Mouse (Mus musculus): ENCODE data around the gene Zcchc24. TPM values are rescaled to one million over a fixed set of nuclear protein-coding genes. Genes with fewer than 3 reads are reported as not detected.

The Zcchc24 gene
- polyA plus RNA-seq, 1 experiment from 2014 or later: 19.3 TPM

DNA sequence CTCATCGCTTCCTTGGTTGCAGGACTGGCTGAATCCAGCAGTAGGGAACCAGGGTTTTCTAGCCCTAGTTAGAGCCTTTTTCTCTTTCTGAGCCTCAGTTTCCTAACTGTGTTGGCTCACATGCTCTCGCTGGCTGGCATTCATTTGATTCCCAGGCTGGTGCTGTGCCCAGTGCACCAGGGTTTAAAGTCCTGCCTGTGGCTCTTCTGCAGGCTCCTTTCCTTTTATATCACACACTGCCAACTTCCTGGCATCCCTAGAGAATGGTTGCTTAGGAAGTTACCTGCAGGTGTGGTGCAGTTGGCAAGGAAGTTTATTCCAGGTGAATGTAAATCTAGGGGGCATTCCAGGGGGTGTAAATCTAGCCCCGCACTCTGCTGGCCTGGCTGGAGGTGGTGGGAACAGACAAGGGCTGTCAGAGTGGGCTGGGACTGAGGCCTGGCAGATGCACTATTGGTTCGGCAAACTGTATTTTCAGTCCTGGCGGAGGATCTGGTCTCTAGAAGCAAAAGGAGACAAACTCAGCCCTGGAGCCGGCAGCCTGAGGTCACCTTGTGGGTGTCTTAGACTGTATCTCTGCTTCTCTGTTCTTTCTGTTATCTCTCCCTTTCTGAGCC lies 75.5 kb downstream of the Zcchc24 start:
- Histone ChIP-seq H3K4me3 (ENCODE audit: low read depth, low read length) (peak overlapping the region; percentile 77; the same call in 1 of the 2 replicates), H3K27me3 (replicated peaks; ENCODE audit: insufficient read depth, low read length) (no peaks in the 10 kb centered on the region), H3K36me3 (ENCODE audit: insufficient read depth, low read length) (0 out of 2 replicates have a peak, but pooled peaks cover 5% of the 10 kb centered on the region), H3K4me1 (ENCODE audit: insufficient read depth, low read depth, low read length) (peaks cover 4% of the 10 kb centered on the region; the same call in 1 of the 2 replicates), H3K27ac (ENCODE audit: low read length) (peak overlapping the region; percentile 33; the same call in 1 of the 2 replicates), H3K9ac (replicated peaks; ENCODE audit: low read depth) (no peak overlapping the region), H3K9me3 (ENCODE audit: low read length) (no peaks in the 10 kb centered on the region), H3K4me2 (replicated peaks; ENCODE audit: low read depth, low read length) (peak overlapping the region; percentile 90)
- peak; percentile 20 for ATAC-seq
- no peak for DNase-seq (ENCODE audit: low spot score)
- TF ChIP-seq CTCF (IDR thresholded peaks at IDR 0.05) (no peak), EP300 (IDR thresholded peaks at IDR 0.05) (no peak)
- WGBS: 54% methylated on average over 6 of the region's 6 CpGs

DNA sequence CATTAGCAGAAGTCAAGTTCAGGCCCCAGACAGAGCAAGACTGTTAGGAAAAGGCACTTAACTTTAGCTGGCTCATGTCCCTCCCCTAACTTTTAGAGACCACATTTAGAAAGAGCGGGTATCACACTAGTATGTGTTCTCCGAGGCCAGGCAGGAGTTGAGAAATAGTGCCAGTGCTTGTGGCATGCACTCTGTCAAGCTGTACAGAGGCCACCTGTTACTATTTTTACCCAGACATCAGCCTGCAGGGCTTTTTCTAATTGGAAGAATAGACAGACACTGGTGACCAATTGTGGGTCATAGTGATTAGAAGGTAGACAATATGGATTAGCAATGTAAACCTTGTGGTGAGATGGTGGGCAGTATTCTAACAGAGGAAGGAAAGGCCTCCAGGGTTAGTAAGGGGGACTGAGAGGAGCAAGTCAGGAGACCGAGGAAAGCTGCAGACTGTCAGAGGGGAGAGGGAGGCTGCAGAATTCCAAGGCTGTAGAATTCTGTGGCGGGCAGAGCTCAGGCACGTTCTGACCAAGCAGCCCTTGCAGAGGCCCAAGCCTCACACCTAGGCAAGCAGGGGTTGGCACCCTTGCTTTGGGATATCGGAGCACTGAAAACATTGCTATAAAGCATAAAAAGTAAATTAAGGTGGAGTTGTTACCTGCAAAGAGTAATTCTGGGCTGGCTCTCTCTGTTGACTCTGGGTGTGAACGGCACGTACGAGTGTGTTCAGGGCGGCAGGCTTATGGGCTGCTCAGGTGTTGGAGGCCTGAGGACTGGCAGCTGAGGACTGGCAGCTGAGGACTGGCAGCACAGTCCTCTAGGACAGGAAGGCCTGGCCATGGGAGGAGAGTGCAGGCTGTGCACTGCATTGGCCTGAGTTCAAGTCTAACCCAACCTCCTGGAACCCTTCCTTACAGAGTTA lies 81.6 kb downstream of the Zcchc24 start:
- 52% methylated on average over 10 of the region's 10 CpGs for WGBS
- DNase-seq (ENCODE audit: low spot score) (no peak), ATAC-seq (peak; percentile 77)
- Histone ChIP-seq H3K27me3 (replicated peaks; ENCODE audit: insufficient read depth, low read length) (no peaks in the 10 kb centered on the region), H3K36me3 (ENCODE audit: insufficient read depth, low read length) (no peaks in the 10 kb centered on the region), H3K4me2 (replicated peaks; ENCODE audit: low read depth, low read length) (no peak overlapping the region), H3K4me3 (ENCODE audit: low read depth, low read length) (no peak overlapping the region), H3K9me3 (ENCODE audit: low read length) (no peaks in the 10 kb centered on the region), H3K4me1 (ENCODE audit: insufficient read depth, low read depth, low read length) (no peaks in the 10 kb centered on the region; the same call in 1 of the 2 replicates), H3K27ac (ENCODE audit: low read length) (0 out of 2 replicates have a peak overlapping the region, but pooled peaks have one; percentile 15), H3K9ac (replicated peaks; ENCODE audit: low read depth) (no peak overlapping the region)
- TF ChIP-seq EP300 (IDR thresholded peaks at IDR 0.05): no peak
- TF ChIP-seq CTCF (IDR thresholded peaks at IDR 0.05): no peak

DNA sequence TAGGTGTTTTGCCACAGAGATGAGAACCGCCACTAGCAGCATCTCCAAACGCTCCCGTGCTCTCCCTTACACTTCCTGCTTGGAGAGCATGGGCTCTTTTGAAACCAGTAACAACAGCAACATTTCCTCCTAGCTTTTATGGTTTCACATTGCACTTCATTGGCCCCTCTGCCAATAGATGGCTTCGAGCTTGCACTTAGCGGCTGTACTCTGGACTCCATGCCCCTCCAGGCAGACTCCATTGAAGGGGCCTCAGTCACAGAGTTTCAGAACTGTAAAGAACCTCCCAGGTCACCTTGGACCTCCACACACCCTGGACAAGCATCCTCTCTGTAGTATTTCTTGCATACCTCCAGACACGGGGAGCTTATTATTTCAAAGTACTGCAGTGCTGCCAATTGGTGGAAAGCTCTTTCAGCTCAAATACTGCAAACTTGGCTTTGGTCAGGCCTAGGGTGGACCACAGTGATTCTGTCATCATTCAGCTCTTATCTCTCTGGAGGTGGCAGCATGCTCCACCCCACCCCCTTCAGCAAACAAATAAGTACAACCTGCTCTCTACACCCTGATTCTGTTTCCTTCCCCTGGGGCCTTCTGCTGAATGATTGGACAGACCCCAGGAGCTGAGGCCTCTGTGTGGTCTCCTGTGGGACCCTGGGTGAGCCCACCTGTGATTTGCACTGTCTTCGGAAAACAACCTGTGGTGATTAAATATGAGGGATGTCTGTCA lies 82.5 kb downstream of the Zcchc24 start:
- H3K4me1 ChIP-seq (ENCODE audit: insufficient read depth, low read depth, low read length): no peaks in the 10 kb centered on the region; the same call in 1 of the 2 replicates
- no peak for TF ChIP-seq CTCF (IDR thresholded peaks at IDR 0.05)
- TF ChIP-seq EP300 (IDR thresholded peaks at IDR 0.05): no peak
- DNase-seq (ENCODE audit: low spot score) (no peak), ATAC-seq (peak; percentile 50)
- H3K27me3 ChIP-seq (replicated peaks; ENCODE audit: insufficient read depth, low read length): no peaks in the 10 kb centered on the region
- no peak overlapping the region for H3K9ac ChIP-seq (replicated peaks; ENCODE audit: low read depth)
- H3K4me3 ChIP-seq (ENCODE audit: low read depth, low read length): no peak overlapping the region
- no peak overlapping the region for H3K4me2 ChIP-seq (replicated peaks; ENCODE audit: low read depth, low read length)
- no peak overlapping the region for H3K27ac ChIP-seq (ENCODE audit: low read length)
- 43% methylated on average over 7 of the region's 7 CpGs for WGBS
- no peaks in the 10 kb centered on the region for H3K36me3 ChIP-seq (ENCODE audit: insufficient read depth, low read length)
- no peaks in the 10 kb centered on the region for H3K9me3 ChIP-seq (ENCODE audit: low read length)

DNA sequence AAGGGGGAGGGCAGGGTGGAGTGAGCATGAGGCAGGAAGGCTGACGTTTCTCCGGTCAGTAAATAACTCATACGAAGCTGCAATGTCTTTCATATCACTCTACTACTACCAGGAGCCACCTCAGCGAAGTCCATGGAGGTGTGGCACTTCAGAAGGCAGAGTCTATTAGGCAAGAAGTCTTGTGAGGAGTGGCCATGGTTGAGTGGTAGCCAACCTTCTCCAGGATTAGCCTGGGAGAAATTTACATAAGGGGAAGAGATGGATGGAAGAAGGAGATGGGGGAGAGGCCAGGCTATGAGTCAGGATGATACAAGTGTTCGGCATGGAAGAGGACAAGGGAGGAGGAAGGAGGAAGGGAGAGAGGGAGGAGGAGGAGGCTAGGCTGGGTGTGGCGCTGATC lies 86.8 kb downstream of the Zcchc24 start:
- DNase-seq (ENCODE audit: low spot score) (peak; percentile 63), ATAC-seq (peak; percentile 47; the same call in 1 of the 2 replicates)
- 54% methylated on average over 6 of the region's 6 CpGs for WGBS
- Histone ChIP-seq H3K9me3 (ENCODE audit: low read length) (no peaks in the 10 kb centered on the region), H3K27me3 (replicated peaks; ENCODE audit: insufficient read depth, low read length) (no peaks in the 10 kb centered on the region), H3K27ac (ENCODE audit: low read length) (no peak overlapping the region), H3K4me2 (replicated peaks; ENCODE audit: low read depth, low read length) (no peak overlapping the region), H3K4me3 (ENCODE audit: low read depth, low read length) (no peak overlapping the region), H3K36me3 (ENCODE audit: insufficient read depth, low read length) (no peaks in the 10 kb centered on the region), H3K9ac (replicated peaks; ENCODE audit: low read depth) (no peak overlapping the region), H3K4me1 (ENCODE audit: insufficient read depth, low read depth, low read length) (no peaks in the 10 kb centered on the region; the same call in 1 of the 2 replicates)
- TF ChIP-seq CTCF (IDR thresholded peaks at IDR 0.05) (no peak), EP300 (IDR thresholded peaks at IDR 0.05) (no peak)

DNA sequence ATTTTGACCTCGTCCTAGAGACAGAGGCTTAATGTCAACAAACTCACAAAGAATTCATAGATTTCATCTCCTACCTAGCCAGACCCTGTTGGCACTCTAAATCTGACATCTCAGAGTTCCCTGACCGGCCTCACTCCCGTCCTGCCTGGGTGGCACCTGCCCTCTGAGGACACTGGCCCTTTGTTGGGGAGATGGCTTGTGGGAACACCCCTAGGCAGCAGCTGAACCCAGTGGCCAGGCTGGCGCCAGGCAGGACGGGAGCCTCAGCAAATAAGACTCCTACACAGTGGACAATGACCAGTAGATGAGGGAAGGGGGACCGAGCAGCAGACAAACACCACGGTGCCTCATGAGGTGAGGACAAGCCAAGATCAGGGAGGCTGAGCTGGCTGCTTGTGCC lies 89.2 kb downstream of the Zcchc24 start:
- no peaks in the 10 kb centered on the region for H3K9me3 ChIP-seq (ENCODE audit: low read length)
- H3K4me2 ChIP-seq (replicated peaks; ENCODE audit: low read depth, low read length): no peak overlapping the region
- H3K9ac ChIP-seq (replicated peaks; ENCODE audit: low read depth): no peak overlapping the region
- no peak overlapping the region for H3K27ac ChIP-seq (ENCODE audit: low read length)
- WGBS: 43% methylated on average over 7 of the region's 7 CpGs
- no peak for TF ChIP-seq EP300 (IDR thresholded peaks at IDR 0.05)
- H3K27me3 ChIP-seq (replicated peaks; ENCODE audit: insufficient read depth, low read length): no peaks in the 10 kb centered on the region
- no peaks in the 10 kb centered on the region for H3K36me3 ChIP-seq (ENCODE audit: insufficient read depth, low read length)
- DNase-seq (ENCODE audit: low spot score) (no peak), ATAC-seq (no peak)
- H3K4me1 ChIP-seq (ENCODE audit: insufficient read depth, low read depth, low read length): no peaks in the 10 kb centered on the region
- H3K4me3 ChIP-seq (ENCODE audit: low read depth, low read length): no peak overlapping the region

DNA sequence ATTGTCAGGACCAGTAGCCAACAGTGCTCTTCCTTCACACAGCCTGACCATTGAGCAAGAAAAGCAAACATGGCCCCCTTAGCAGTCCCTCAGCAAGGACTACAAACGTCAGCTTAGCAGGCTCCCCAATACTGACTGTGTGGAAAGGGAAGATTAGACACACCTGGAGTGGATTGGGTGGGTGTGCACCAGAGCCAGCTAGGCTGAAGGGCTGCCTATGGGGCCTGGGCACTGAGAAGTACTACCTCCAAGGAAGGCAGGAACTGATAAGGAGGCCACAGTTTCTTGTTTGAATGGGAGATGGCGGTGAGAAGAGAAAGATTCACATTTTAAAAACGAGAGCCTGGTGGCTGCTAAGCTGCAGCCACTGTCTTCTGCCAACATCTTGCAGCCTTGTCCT lies 101.3 kb downstream of the Zcchc24 start:
- no peaks in the 10 kb centered on the region for H3K4me1 ChIP-seq (ENCODE audit: insufficient read depth, low read depth, low read length)
- 51% methylated on average over 3 of the region's 3 CpGs for WGBS
- no peak overlapping the region for H3K4me3 ChIP-seq (ENCODE audit: low read depth, low read length)
- no peak for DNase-seq (ENCODE audit: low spot score)
- no peak for ATAC-seq
- peaks cover 13% of the 10 kb centered on the region for H3K36me3 ChIP-seq (ENCODE audit: insufficient read depth, low read length)
- H3K4me2 ChIP-seq (replicated peaks; ENCODE audit: low read depth, low read length): no peak overlapping the region
- TF ChIP-seq CTCF (IDR thresholded peaks at IDR 0.05) (no peak), EP300 (IDR thresholded peaks at IDR 0.05) (no peak)
- no peaks in the 10 kb centered on the region for H3K27me3 ChIP-seq (replicated peaks; ENCODE audit: insufficient read depth, low read length)
- H3K27ac ChIP-seq (ENCODE audit: low read length): no peak overlapping the region
- no peaks in the 10 kb centered on the region for H3K9me3 ChIP-seq (ENCODE audit: low read length)
- no peak overlapping the region for H3K9ac ChIP-seq (replicated peaks; ENCODE audit: low read depth)

Data from lung, postnatal 0 days (tissue).